Comparison of ENCODE assay signal across 21 mouse cellular contexts in the genomic region with DNA sequence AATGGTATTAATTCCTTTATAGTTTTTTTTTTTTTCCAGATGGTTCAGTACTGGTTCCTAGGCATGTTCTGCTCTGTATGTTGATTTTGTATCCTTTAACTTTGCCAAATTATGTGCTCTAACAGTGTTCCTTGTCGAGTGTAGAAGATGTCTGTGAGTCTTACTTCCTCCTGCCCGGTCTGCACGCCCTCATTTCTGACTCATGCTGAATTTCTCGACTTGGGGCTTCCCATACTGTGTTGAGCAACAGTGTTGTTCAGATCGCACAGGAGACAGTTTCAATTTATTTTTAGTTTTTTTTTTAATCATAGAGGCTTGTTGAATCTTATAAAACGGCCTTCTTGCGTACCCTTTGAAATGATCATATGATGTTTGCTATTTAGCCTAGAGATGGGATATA. TPM values are rescaled to one million over a fixed set of nuclear protein-coding genes. Genes with fewer than 3 reads are reported as not detected.
DNase-seq lines count a peak whose midpoint lies in the region; ATAC-seq lines count a peak whose summit lies in the region.
"Had no signal": no experiment of that assay in that cellular context is flagged by ENCODE, and none has a peak within 500 bp of the region (broad histone marks: within the 10 kb centered on the region; RNA-seq: fewer than 3 reads in every experiment).

No protein-coding gene starts in this region.

- H3K9ac ChIP-seq in heart, embryonic 11.5 days (ENCODE audit: low read depth, low read length), result no peak overlapping the region
- H3K9ac ChIP-seq: heart, embryonic 12.5 days; intestine, embryonic 15.5 days; limb, embryonic 15.5 days had no signal

- no peaks in the 10 kb centered on the region for H3K36me3 ChIP-seq in heart, embryonic 11.5 days (ENCODE audit: control insufficient read depth, insufficient read depth, low read length)
- H3K36me3 ChIP-seq in heart, embryonic 10.5 days, result no peaks in the 10 kb centered on the region
- H3K36me3 ChIP-seq: embryonic facial prominence, embryonic 10.5 days; heart, embryonic 12.5 days; intestine, embryonic 15.5 days; limb, embryonic 15.5 days had no signal

- H3K4me3 ChIP-seq in heart, embryonic 11.5 days (ENCODE audit: low read depth, low read length), result no peak overlapping the region
- H3K4me3 ChIP-seq in heart, embryonic 10.5 days, result no peak overlapping the region
- H3K4me3 ChIP-seq: embryonic facial prominence, embryonic 10.5 days; heart, embryonic 12.5 days; intestine, embryonic 15.5 days; limb, embryonic 15.5 days had no signal

- no peak for ATAC-seq in heart, embryonic 11.5 days (replicated peaks; ENCODE audit: insufficient number of reproducible peaks, low FRiP score, low TSS enrichment)
- peak; percentile 60 to 62 for ATAC-seq in hematopoietic stem cell, adult 5-6 weeks (replicated peaks in 1 of 2; ENCODE audit: insufficient read depth in 1 of 2, low FRiP score in 2 of 2, low TSS enrichment in 1 of 2, low read depth in 1 of 2, poor library complexity in 2 of 2, severe bottlenecking in 2 of 2)
- peak; percentile 72 for ATAC-seq in neutrophil, adult 5-6 weeks (ENCODE audit: extremely low read depth, insufficient number of reproducible peaks, low FRiP score, poor library complexity, severe bottlenecking)
- ATAC-seq: intestine, embryonic 15.5 days; midbrain, embryonic 16.5 days had no signal

- H3K27ac ChIP-seq in heart, embryonic 11.5 days (ENCODE audit: low read depth, low read length), result no peak overlapping the region
- no peak overlapping the region for H3K27ac ChIP-seq in heart, embryonic 10.5 days
- H3K27ac ChIP-seq: embryonic facial prominence, embryonic 10.5 days; intestine, embryonic 15.5 days; kidney, postnatal 0 days; limb, embryonic 15.5 days had no signal

- H3K27me3 ChIP-seq in heart, embryonic 11.5 days (ENCODE audit: control insufficient read depth, insufficient read depth, low read length), result no peaks in the 10 kb centered on the region
- no peaks in the 10 kb centered on the region for H3K27me3 ChIP-seq in heart, embryonic 10.5 days (ENCODE audit: insufficient read depth, poor library complexity, severe bottlenecking)
- H3K27me3 ChIP-seq: intestine, embryonic 15.5 days; limb, embryonic 15.5 days had no signal

- no peaks in the 10 kb centered on the region for H3K9me3 ChIP-seq in heart, embryonic 11.5 days (replicated peaks; ENCODE audit: control insufficient read depth, low read length)
- no peaks in the 10 kb centered on the region for H3K9me3 ChIP-seq in heart, embryonic 10.5 days
- H3K9me3 ChIP-seq: embryonic facial prominence, embryonic 10.5 days; heart, embryonic 12.5 days; intestine, embryonic 15.5 days; limb, embryonic 15.5 days had no signal

- peak; percentile 76 for DNase-seq in heart, adult 11 months
- peak; percentile 16 to 37 for DNase-seq in urinary bladder, postnatal 36 days (ENCODE audit: low spot score in 2 of 2)
- DNase-seq in urinary bladder, postnatal 10 days (ENCODE audit: low spot score), result no peak
- no peak for DNase-seq in urinary bladder, postnatal 4 days (ENCODE audit: low spot score in 2 of 2)
- no peak for DNase-seq in heart, embryonic 10.5 days (ENCODE audit: low spot score)
- DNase-seq: cerebellum, postnatal 10 days; heart, postnatal 36 days; retina, postnatal 1 day; thymus, postnatal 14 days had no signal

- no peaks in the 10 kb centered on the region for H3K4me1 ChIP-seq in heart, embryonic 11.5 days (ENCODE audit: control insufficient read depth, insufficient read depth, low read length)
- H3K4me1 ChIP-seq in heart, embryonic 10.5 days, result no peaks in the 10 kb centered on the region
- H3K4me1 ChIP-seq: embryonic facial prominence, embryonic 10.5 days; heart, embryonic 12.5 days; intestine, embryonic 15.5 days; limb, embryonic 15.5 days had no signal

- no peak overlapping the region for H3K4me2 ChIP-seq in heart, embryonic 11.5 days
- H3K4me2 ChIP-seq: heart, embryonic 12.5 days; intestine, embryonic 15.5 days; limb, embryonic 15.5 days had no signal

- WGBS in heart, embryonic 11.5 days (ENCODE audit: insufficient replicate concordance), result 77% methylated on average over 7 of the region's 7 CpGs
- WGBS in heart, embryonic 10.5 days, result 70% methylated on average over 7 of the region's 7 CpGs

RNA-seq across cellular contexts. Expression of a gene that starts 26.7 kb away (rescaled TPM):
- polyA plus RNA-seq in heart, embryonic 11.5 days (2014; fragmentation: Nextera tagmentation; extraction: Ambion mirVana), result not detected in 2 replicates
- 0.56 TPM in 1 of 2 replicates, not detected in the other for total RNA-seq in hematopoietic stem cell, adult 5-6 weeks (2017)
- 23.6 and 30.6 TPM in 2 replicates for total RNA-seq in neutrophil, adult 5-6 weeks (2017)
- 0.09 TPM in 1 of 2 replicates, not detected in the other for polyA plus RNA-seq in heart, embryonic 10.5 days (2016; fragmentation: Nextera tagmentation; extraction: Ambion mirVana)
- total RNA-seq: adrenal gland, postnatal 36 days; gastrocnemius, adult 8-10 months; heart, postnatal 36 days had no signal
- polyA plus RNA-seq: embryonic facial prominence, embryonic 10.5 days; heart, embryonic 12.5 days; intestine, embryonic 15.5 days; kidney, postnatal 0 days; limb, embryonic 15.5 days; midbrain, embryonic 16.5 days; neural tube, embryonic 14.5 days had no signal

RNA-seq across cellular contexts. Expression of a gene that starts 26.7 kb away (rescaled TPM):
- 0.29 and 0.34 TPM in 2 replicates for polyA plus RNA-seq in heart, embryonic 11.5 days (2014; fragmentation: Nextera tagmentation; extraction: Ambion mirVana)
- total RNA-seq in hematopoietic stem cell, adult 5-6 weeks (2017), result 29.7 and 53.4 TPM in 2 replicates
- 339 and 346 TPM in 2 replicates for total RNA-seq in neutrophil, adult 5-6 weeks (2017)
- polyA plus RNA-seq in heart, embryonic 10.5 days (2016; fragmentation: Nextera tagmentation; extraction: Ambion mirVana), result 0.06 and 0.25 TPM in 2 replicates

RNA-seq across cellular contexts. Expression of a gene that starts 40.2 kb away (rescaled TPM):
- 0.06 and 0.11 TPM in 2 replicates for polyA plus RNA-seq in heart, embryonic 11.5 days (2014; fragmentation: Nextera tagmentation; extraction: Ambion mirVana)
- 1.3 and 2.4 TPM in 2 replicates for total RNA-seq in hematopoietic stem cell, adult 5-6 weeks (2017)
- 44.3 and 62.5 TPM in 2 replicates for total RNA-seq in neutrophil, adult 5-6 weeks (2017)
- 0.05 and 0.10 TPM in 2 replicates for polyA plus RNA-seq in heart, embryonic 10.5 days (2016; fragmentation: Nextera tagmentation; extraction: Ambion mirVana)
- polyA plus RNA-seq: embryonic facial prominence, embryonic 10.5 days had no signal

Comparison
In these comparisons a context has a peak if more than half of its experiments do, and no peak if none do; other contexts are left out.
1. DNase-seq: peak in heart, adult 11 months (single experiment) and urinary bladder, postnatal 36 days (2 of 2); none in urinary bladder, postnatal 10 days (single experiment), urinary bladder, postnatal 4 days (0 of 2) and heart, embryonic 10.5 days (single experiment).
2. RNA of a gene that starts 26.7 kb away (total RNA-seq): 23.6 to 30.6 TPM in neutrophil, adult 5-6 weeks; 0.56 TPM in hematopoietic stem cell, adult 5-6 weeks; every median in the first group is over 10 times any median in the second.
3. RNA of a gene that starts 40.2 kb away (total RNA-seq): 44.3 to 62.5 TPM in neutrophil, adult 5-6 weeks; 1.3 to 2.4 TPM in hematopoietic stem cell, adult 5-6 weeks; every median in the first group is over 10 times any median in the second.